Mouse (Mus musculus) cerebellum, postnatal 36 days (tissue): Measurements from ENCODE around the gene 9230102O04Rik.

ENCODE experiments used
- DNase-seq, 2 experiments: peaks; one replicate each; pipeline ENCODE4 v3.0.0; 2021 to 2022; ENCODE audit warnings: mixed read lengths in 2 of 2

The 9230102O04Rik gene

DNA sequence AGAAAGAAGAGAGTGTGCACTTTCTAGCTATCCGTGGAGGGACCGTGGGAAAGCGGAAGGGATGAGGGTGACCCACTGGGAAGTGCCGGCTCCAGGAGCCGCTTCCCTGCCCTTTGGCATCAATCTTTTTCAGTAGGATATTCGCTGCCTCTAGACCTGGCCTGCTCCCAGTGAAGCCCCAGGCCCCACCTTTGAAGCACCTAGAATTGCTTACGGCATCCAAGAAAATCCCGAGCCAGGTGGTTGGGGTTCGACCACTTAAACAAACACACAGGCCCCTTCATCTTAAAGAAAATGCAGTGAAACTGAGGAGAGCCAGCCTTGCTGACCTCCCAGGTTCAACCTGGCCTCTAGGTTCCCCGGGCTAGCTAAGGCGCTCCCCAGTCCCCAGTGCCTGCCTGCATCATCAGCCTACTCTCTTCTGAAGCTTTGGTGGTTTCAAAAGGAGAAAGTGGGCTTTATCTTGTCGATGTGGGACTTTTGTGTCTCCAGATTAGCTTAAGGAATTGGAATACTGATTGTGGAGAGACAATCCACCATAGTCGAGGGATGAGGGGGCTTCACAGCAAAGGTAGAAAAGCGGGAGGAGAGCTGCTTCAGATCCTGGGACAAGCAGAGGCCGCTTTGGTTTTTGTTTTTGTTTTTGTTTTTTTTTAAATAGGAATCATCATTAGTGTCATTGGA, 4.7 kb downstream of the 9230102O04Rik start:
- peak in 1 of 2 experiments; percentile 17 for DNase-seq

DNA sequence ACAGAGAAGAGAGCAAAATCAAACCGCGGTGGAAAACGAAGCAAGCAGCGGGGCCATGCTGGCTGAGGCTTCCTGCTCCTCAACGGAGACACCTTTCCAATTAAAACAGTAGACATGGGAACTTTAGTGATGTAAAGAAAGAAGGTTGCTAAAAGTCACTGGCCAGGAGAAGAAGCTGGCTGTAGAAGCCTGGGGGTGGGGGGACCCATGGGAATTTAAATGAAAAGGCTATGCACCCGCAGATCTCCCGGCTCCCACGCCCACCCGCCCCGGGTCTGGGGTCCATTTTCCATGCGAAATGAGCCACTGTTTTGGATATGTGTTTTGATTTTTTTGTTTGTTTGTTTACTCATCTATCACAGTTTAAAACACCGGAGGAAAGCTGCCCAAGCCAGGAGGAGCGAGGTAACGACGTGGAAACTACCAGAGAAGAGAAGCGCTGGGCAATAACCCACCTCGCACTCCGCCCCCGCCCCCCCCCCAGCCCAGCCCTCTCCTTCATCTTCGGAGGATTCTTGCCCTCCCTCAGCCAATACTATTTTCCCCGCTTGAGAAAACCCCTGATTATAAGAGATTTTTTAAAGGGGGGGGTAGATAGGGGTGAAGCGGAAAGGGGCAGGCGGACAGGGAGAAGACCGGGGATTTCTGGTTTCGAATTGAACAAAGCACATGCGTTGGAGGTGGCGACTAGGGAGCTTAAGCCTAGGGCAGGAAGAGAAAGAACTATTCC, 5.4 kb downstream of the 9230102O04Rik start:
- no peak for DNase-seq

DNA sequence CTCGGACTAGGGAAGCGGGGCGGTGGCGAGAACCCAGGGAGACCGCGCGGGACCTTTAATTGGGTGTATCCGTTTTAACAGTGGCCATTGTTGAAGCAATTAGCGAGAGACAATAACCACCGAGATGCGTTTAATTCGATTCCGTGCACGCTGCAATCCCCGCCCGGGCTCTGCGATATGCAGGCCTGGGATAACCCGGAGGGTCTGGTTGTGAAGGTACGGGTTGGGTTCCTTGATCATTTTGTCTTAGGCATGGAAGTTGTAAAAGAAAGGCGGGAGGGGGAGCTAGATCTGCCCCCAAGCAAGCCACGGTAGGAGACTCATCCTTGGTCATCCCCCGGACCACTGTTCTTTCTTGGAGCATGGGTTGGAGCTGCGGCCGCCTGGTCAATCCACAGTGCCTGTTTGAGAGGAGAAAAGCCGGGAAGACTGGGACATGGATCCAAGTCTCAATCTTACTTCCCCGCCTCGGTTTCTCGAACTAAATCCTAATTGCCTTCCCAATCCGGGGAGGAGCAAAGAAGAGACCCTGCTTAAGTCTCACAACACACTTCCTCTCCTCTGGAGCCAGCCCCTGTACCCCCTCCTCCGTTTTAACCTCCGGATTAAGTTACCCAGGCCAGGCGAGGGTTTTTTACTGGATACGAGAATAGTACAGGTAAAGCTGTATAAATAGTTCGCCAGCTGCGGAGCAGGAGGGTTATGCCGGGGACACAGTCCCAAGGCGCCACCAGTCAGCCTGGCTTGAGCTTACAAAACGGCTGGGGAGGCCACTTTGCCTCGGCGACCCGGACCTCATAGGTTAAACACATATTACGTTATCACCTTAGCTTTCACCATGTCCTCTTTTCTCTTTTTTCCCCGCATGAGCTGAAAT, 6.2 kb downstream of the 9230102O04Rik start:
- DNase-seq, result peak in 1 of 2 experiments; percentile 36

DNA sequence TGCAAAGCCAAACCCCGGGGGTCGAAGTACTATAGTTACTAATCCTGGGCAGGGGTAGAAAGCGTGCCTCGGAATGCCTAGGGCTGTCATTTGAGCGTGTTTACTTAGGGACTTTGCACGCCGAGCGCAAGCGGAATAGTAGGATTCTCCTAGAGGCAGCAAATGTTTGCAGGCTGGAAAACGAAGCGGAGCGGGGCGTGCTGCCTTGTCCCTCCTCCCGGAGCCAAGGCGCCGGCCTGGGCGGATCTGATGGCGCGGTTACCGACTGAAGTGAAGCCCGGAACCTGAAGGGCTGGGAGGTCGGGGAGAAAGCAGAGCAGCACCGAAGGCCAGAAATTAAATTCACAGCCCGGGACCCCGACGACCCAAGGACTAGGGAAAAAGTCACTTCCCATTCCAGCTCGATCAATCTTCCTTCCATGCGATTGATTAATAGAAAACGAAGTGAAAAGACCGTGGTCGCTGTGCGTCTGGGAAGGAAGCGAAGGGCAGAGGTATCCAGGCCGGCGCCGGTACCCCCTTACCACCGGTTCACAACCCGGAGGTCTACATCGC, 6.9 kb downstream of the 9230102O04Rik start:
- DNase-seq, result peak in 1 of 2 experiments; percentile 25

DNA sequence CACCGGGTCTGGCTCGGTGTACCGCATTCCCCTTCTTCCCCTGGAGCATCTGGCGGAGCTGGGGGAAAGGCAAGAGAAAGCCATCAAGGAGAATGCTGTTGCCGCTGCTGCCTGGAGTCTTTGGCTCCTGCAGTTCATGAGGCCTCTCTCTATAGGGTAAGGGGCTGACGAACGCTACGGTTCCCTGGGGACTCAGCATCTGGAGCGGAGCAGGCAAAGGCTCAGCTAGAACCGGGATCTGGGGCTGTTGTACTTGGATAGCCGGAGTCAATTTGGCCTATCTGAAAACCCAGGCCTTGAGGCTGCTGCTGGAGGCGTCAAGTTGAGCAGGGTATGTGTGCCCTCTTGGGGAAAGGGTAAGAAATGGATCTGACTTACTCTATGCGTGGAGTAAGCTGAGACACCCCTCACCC, 7.7 kb downstream of the 9230102O04Rik start:
- DNase-seq, result no peak

DNA sequence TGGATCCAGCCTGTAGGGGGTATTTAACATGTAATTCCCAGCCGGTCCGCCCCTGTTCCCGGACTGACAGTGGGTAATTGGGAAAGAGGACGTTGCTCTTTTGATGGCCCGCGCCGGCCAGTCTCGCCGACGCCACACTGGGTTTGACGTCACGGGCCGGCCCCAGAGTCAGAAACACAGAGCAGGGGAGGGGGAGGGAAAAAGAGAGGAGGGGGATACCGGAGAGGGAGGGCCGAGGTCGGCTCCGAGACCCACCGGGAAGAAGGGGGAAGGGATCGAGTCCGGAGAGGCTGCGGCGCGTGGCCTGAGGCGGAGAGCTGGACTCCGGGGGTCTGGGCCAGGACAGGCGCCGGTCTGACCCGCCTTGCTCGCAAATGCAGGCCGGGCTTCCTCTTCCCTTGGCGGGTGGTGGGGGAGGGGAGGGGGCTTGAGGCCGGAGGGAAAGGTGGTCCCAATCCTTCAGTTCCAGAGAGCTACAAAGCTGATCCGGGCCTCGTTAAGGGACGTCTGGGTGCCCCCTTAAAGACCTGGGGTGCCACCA, 8.2 kb downstream of the 9230102O04Rik start, which contains the start of gene 4930412O13Rik:
4930412O13Rik (plus strand) TSS at position 202 of the 541 bp plus-strand sequence.
- no peak for DNase-seq

DNA sequence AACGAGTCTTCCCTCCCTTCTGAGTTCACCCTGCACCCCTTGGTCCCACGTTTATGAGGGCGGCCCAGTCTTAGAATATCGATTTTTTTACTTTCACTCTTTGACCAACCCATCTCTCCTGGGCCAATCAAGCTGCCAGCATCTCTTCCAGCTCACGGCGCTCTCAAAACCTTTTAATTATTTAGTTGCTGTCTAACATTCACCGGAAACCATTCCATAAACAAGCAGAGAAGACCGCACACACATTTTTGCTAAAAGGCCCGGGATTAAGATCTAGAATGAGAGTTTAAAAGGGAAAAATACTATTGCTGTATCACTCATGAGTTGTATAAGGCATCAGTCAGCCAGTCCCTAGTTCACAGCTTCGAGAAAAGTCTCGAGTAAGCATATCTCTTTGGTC, 9.1 kb downstream of the 9230102O04Rik start:
- DNase-seq, result no peak

DNA sequence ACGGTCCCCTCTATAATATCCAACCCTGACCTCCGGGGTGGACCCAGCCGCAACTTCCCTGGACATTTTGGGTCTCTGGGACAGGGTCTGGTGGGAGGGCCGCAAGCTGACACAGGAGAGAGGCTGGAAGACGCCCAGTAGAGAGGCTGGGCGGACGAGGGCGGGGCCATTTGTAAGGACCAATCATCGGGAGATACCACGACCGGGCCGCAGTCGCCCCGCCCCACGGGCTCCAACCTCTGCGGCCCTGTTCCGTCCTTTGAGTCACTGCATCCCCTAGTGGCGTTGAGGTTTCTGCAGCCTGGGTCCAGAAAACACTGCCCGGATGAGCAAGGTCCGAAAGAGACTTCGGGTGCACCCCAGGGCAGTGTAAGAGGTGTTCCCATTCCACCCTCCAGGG, 9.8 kb downstream of the 9230102O04Rik start:
- DNase-seq, result peak; percentile 48 to 51

DNA sequence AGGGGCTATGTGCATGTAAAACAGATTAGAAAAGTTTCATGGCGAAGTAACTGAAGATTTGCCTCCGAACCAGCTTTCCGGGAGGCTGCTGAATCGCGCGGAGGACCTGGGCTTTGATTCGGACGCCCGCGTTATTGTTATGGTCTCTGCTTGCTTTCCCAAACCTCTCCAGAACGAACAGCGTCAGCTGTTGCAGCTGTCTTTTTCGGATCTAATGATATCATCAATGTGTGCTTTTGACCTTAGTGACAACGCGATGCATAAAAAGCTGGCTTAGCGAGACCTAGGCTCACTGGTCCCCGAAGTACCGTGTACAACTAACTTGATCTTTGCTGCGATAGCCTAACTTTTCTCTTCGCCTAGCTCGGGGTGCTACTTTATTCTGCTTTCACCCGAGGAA, 10.2 kb downstream of the 9230102O04Rik start:
- peak in 1 of 2 experiments; percentile 18 for DNase-seq

DNA sequence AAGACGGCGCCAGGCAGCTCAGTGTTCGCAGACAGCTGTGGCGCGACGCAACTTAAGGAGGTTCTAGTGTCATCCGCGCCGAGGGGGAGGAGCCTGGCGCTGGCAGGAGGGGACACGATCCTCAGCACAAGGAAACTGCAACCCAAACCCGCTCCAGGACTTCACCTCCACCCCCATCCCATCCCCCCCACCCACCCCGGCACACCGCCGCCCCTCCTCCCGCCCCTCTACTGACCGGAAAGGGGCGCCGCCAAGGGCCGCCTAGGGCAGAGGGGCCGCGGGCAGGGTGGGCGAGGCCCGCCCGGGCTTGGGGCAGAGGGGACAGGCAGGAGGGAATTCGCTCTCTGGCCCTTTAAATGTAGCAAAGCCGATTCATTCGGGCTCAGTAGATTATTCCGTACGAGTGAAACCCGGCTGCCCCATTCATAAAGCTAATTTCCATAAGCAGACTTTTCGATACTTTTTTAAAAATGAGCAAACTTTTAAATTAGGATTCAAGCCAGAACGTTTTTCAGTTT, 10.7 kb downstream of the 9230102O04Rik start:
- DNase-seq, result no peak

DNA sequence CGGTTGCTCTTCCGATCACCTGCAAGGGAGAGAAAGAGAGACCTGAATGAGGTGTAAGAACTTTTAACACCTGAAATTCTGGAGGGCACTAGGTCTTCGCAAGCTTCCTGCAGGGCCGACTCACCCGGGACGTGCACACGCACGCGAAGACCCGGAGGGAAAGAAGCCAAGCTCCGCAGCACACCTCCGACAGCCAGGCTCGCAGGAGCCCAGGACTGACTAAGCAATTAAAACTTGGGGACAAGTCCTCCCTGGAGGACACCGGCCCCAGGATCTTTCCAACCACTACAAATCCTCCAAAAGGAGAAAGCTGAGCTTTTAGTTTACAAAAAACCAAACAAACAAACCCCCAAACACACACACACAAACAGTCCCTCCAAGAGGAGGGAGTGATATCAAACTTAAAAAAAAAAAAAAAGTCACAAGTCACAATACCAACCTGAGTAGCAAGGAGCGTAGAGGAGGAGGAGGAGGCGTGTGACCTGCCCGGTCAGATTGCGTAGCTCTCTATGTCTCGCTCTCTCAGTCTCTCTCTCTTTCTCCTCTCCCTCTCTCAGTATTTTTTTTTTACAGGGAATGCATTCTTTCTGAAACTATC, 11.3 kb downstream of the 9230102O04Rik start:
- DNase-seq, result no peak

DNA sequence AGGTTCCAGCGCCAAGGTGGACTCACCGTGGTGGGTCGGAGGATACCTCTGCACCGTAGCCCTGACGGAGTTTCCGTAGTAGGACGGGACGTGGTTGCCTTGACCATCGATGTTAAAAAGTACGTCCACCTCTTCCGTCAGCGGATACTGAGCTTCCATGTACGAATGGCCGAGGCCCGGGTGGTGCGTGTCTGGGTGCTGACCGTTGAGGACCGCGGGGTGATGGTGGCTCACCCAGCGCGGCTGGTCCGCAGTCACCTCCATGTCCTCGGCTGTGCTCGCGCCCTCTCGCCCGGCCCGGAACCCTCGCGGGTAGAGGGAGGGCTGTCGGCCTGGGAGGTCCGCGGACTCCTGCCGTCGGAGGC, 12.0 kb downstream of the 9230102O04Rik start:
- no peak for DNase-seq

DNA sequence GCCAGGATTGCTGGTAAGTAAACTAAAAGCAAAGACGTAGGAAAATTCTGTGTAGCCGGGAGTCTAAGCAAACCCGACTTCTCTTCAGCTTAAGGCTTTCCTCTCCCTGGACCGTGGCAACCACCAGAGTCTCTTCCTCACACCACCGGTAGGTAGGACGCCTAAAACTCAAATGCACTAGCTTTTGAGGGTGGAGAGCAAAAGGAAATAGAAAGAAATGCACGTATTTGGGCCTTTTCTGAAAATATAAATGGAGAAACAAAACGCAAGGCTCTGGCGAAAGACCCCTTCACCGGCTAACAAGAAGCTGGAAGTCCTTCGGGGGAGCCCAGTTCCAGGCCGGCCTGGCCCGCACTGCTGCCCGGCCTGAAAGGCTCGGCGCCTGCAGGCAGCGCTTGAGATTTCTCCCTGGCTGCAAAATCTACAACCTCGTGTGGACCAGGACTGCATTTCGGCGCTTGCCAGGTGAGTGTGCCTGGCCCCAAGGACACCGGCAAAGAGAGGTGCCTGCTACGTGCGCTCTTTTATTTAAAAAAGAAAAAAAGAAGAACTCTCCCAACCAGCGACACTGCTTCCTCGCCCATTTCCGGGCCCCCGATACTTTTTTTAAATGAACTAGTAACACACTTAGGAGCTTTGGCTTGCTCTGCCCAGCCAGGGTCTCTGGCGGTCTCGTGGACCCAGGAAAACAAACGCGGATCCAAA, 12.6 kb downstream of the 9230102O04Rik start:
- no peak for DNase-seq

DNA sequence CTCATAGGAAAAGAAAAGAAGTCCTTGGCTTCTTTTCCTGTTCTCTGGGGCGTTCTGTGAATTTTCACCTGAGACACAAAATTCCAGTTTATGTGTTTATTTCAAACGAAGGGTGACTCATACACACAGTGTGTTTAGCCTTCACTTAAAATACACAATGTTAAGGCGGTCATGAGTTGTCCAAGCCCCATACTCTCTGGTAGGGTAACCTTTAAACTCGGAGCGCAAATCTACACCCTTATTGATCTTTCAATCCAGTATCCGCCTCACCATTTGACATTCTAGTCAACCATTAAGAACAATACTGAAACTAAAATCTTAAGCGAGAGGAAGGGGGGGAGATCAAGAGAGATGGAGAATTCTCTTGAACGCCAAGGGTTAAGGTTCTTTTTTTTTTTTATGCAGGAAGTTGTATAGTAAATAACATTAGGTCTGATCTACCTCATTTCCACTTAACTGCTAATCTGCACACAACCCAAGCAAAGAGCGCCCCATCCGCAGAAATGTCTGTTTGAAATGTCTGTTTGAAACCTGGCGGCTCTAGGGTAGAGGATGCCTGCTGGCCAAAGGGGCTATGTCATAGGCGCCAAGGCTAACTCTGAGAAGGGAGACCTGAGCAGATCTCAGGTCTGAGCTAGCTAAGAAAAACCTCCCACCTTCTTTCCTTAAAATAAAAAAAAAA, 13.5 kb downstream of the 9230102O04Rik start:
- no peak for DNase-seq

DNA sequence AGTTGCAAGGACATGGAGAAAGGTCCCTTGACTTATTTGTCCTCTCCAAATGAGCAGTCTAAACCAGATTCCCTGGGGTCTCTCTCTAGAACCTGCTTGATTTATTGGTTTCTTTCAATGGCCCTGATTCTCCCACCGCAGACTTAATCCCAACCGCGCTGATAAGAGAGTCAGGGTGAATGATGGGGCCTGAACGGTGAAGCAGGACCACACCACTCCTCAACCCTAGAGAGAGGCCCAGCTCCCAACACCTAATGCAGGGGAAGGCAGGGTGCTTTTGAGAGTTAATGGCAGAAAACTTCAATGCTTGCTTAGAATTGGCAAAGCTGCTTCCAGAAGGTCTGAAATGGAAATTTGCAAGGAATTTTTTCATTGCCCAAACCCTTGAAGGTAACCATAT, 14.1 kb downstream of the 9230102O04Rik start:
- no peak for DNase-seq

DNA sequence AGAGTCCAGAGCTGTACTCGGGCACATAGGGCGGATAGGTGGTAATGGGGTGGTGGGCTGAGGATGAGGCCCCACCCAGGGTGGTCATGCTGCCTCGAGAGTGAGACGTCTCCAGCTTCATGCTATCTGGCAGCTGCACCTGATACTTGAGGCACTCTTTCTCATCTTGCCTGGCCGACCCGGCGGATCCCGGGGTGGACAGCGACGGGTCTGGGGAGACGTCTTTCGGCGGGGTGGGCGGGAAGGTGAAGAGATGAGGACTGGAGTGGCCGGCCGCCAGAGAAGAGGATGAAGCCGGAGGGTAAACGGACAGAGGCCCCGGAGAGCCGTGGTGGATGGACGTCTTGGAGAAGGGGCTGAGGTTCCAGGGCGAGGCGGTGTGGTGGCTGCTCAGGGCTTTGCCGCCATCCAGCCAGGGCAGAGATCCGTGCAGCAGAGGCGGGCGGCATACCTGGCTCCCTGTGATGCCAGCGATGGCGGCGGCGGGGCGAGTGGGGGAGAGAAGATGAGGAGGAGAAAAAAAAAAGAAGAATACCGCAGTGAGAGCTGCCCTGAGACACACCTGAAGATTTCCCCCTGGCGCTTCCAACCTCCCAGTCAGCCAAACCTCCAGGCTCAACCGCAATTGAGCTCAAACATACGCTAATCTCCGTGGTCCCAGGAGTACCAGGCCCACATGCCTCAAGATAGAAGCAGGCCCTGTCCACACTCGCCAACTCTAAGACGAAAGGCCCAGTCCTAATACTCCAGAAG, 14.7 kb downstream of the 9230102O04Rik start:
- DNase-seq, result no peak

DNA sequence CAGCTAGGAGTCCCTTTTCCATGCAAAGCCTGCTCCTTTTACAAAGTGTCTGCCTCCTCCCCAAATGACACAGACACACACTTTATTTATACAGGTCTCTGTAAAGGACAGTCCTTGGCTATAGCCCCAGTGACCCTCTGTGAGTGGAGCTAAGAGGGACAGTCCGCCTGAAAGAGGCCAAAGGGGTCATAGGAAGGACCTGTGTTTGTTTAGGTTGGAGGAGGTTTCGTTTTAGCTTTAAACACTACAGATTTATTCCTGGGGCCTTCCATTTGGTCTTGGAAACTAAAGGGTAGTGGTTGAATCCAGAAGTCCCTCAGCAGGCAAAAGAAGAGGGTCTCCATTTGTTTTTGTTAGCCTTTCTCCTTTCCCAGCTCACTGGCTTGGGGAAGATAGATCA, 15.6 kb downstream of the 9230102O04Rik start:
- no peak for DNase-seq

DNA sequence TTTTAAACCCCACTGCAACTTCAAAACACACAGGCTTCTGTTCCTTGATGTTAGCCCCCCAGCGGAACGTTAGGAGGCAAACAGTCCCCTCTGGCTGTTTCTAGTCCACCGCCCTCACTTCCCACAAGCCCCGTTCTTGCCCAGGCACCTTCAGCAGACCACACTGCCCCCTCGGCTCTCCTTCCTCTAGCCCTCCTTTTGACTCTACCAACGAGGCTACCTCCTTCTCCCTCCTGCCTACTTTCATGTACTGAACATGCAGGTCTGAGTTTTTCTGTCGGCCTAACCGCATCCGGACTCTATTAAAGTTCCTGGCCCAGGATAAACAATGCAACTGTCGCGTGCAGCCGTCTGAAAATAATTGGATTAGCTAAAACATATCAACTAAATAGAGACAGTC, 16.7 kb downstream of the 9230102O04Rik start:
- no peak for DNase-seq

DNA sequence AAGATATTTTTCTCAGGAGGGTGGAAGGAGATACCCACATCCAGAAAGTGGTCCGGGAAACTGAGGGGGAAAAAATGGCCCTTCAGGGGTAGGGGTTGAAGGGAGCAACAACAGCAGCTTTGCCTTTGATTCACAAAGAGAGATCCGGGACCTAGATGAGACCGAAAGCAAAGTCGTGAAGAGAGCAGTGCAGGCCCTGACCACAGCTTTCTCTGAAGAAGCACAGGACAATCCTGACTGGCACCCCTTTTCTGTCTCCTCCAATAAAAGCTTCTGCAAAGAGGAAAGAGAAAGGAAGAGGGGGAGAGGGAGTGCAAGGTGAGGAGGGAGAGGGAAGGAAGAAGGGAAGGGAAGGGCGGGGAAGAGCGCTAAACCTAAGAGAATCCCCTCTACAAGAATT, 17.5 kb downstream of the 9230102O04Rik start:
- no peak for DNase-seq

DNA sequence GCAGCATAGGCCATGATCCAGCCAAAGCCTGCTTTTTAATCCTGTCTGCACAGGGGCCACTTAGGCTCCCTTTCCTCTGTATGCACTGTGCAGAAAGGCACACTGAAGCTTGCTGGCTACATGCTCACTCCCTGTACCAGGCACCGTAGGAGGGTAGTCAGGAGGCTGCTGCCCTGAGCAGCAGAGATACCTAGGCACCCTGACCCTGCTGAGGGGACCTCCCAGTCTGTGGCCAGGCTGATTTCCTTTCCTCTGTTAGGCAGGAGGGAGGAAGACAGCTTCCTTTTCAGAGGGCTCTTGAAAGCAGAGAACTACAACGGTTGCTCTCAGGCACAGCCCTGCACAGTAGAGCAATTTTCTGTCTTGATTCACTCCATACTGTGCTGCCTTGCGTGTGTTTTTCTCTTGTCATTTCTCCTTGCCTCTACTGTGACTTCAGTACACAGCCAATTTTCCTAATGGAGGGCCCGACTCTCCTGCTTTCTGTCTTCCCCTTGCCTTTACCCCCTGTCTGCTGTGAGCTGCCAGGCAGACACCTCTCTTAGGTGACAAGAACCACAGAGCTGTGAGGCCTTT, 18.1 kb downstream of the 9230102O04Rik start:
- DNase-seq, result no peak
